Mouse (Mus musculus) lung, embryonic 16.5 days (tissue): ENCODE results near the gene Hydin. TPM values are rescaled to one million over a fixed set of nuclear protein-coding genes. Genes with fewer than 3 reads are reported as not detected.

Source experiments
- ATAC-seq: fragments of 200-750 bp; cut with Nextera tagmentation; 2 replicates; pipeline ENCODE4 v1.8.0; 2017; ENCODE audit warnings: low read depth, mild to moderate bottlenecking, moderate library complexity
- H3K27ac ChIP-seq: fragments of 300-500 bp; sonication (generic); 2 replicates; pipeline ENCODE4 v1.5.1; 2014; ENCODE audit warnings: mild to moderate bottlenecking, control low read depth, low read length
- H3K27me3 ChIP-seq: fragments of 300-500 bp; sonication (generic); 2 replicates; pipeline ENCODE4 v1.6.1; 2014; ENCODE audit warnings: low read depth, low read length, mixed read lengths; ENCODE audit not compliant: control insufficient read depth, insufficient read depth
- H3K36me3 ChIP-seq: fragments of 300-500 bp; sonication (generic); 2 replicates; pipeline ENCODE4 v1.6.1; 2014; ENCODE audit warnings: low read length; ENCODE audit not compliant: control insufficient read depth, insufficient read depth
- H3K4me1 ChIP-seq: fragments of 300-500 bp; sonication (generic); replicated peaks from 2 replicates; pipeline ENCODE4 v1.6.1; 2014; ENCODE audit warnings: low read length, mixed read lengths; ENCODE audit not compliant: control insufficient read depth, insufficient read depth
- H3K4me2 ChIP-seq: fragments of 300-500 bp; sonication (generic); 2 replicates; pipeline ENCODE4 v1.6.1; 2014; ENCODE audit warnings: low read depth, low read length, control low read depth
- H3K4me3 ChIP-seq: fragments of 300-500 bp; sonication (generic); 2 replicates; pipeline ENCODE4 v1.5.1; 2014; ENCODE audit warnings: mild to moderate bottlenecking, low read length, control low read depth
- H3K9ac ChIP-seq: fragments of 300-500 bp; sonication (generic); 2 replicates; pipeline ENCODE4 v1.6.1; 2014; ENCODE audit warnings: low read length, control low read depth
- H3K9me3 ChIP-seq: fragments of 300-500 bp; sonication (generic); 2 replicates; pipeline ENCODE4 v1.6.1; 2016; ENCODE audit warnings: low read length; ENCODE audit not compliant: control insufficient read depth
- WGBS: fragments of 180-500 bp; shearing (Covaris S2); extraction: QIAGEN DNeasy Blood & Tissue Kit; methylation state at CpG from one replicate; pipeline ENCODE4 v1.1.7; 2014; 5-methylcytosine and 5-hydroxymethylcytosine counted together
- polyA plus RNA-seq: library from polyadenylated mRNA; unstranded; fragments of >200 nt; fragmentation: Nextera tagmentation; extraction: Ambion mirVana; gene quantifications from 2 replicates; pipeline ENCODE4 v1.2.1, GENCODE M21; 2015

The Hydin gene
- polyA plus RNA-seq, 1 experiment from 2014 or later: 0.79 TPM

- WGBS: 39% methylated on average over 3 of the region's 3 CpGs
- H3K4me3 ChIP-seq: no peak overlapping the region
- H3K36me3 ChIP-seq: no peaks in the 10 kb centered on the region
- H3K4me2 ChIP-seq: no peak overlapping the region
- H3K9me3 ChIP-seq: no peaks in the 10 kb centered on the region
- ATAC-seq: no peak
- no peak overlapping the region for H3K27ac ChIP-seq
- H3K27me3 ChIP-seq: no peaks in the 10 kb centered on the region
- no peaks in the 10 kb centered on the region for H3K4me1 ChIP-seq
- no peak overlapping the region for H3K9ac ChIP-seq
These were observed 215.5 kb downstream of the Hydin start for GRCm38 (mm10) chr8:110482275-110482674.

- whole genome bisulfite sequencing: 80% methylated on average over 13 of the region's 13 CpGs
- no peak overlapping the region for H3K4me3 ChIP-seq
- H3K4me2 ChIP-seq: no peak overlapping the region
- H3K36me3 ChIP-seq: no peaks in the 10 kb centered on the region
- no peak overlapping the region for H3K9ac ChIP-seq
- H3K27ac ChIP-seq: no peak overlapping the region
- peaks cover 3% of the 10 kb centered on the region; the same call in 1 of the 2 replicates for H3K9me3 ChIP-seq
- H3K27me3 ChIP-seq: no peaks in the 10 kb centered on the region
- ATAC-seq: peak; percentile 61; the same call in 1 of the 2 replicates
- no peaks in the 10 kb centered on the region for H3K4me1 ChIP-seq
These were observed 218.5 kb downstream of the Hydin start for GRCm38 (mm10) chr8:110485234-110485633.

- Histone ChIP-seq H3K9ac (no peak overlapping the region), H3K4me2 (no peak overlapping the region), H3K36me3 (no peaks in the 10 kb centered on the region), H3K27me3 (no peaks in the 10 kb centered on the region), H3K27ac (no peak overlapping the region), H3K9me3 (peaks cover 3% of the 10 kb centered on the region; the same call in 1 of the 2 replicates), H3K4me1 (no peaks in the 10 kb centered on the region), H3K4me3 (no peak overlapping the region)
- ATAC-seq: peak; percentile 45; the same call in 1 of the 2 replicates
- 54% methylated on average over 13 of the region's 13 CpGs for WGBS
These were observed 219.2 kb downstream of the Hydin start for GRCm38 (mm10) chr8:110486020-110486419.

- no peak overlapping the region for H3K27ac ChIP-seq
- no peaks in the 10 kb centered on the region for H3K27me3 ChIP-seq
- no peak overlapping the region for H3K4me3 ChIP-seq
- no peak for ATAC-seq
- peaks cover 3% of the 10 kb centered on the region; the same call in 1 of the 2 replicates for H3K9me3 ChIP-seq
- H3K4me1 ChIP-seq: no peaks in the 10 kb centered on the region
- WGBS: 94% methylated on average over 6 of the region's 6 CpGs
- H3K36me3 ChIP-seq: no peaks in the 10 kb centered on the region
- H3K9ac ChIP-seq: no peak overlapping the region
- no peak overlapping the region for H3K4me2 ChIP-seq
These were observed 220.9 kb downstream of the Hydin start for GRCm38 (mm10) chr8:110487644-110488043.

- H3K4me1 ChIP-seq: no peaks in the 10 kb centered on the region
These were observed 222.6 kb downstream of the Hydin start for GRCm38 (mm10) chr8:110489344-110489743.

GRCm38 (mm10) chr8:110491118-110491517, 224.3 kb downstream of the Hydin start:
- H3K9me3 ChIP-seq: peaks cover 3% of the 10 kb centered on the region; the same call in 1 of the 2 replicates
- H3K4me2 ChIP-seq: no peak overlapping the region
- no peak for ATAC-seq
- H3K4me1 ChIP-seq: no peaks in the 10 kb centered on the region
- no peak overlapping the region for H3K27ac ChIP-seq
- WGBS: 87% methylated on average over 5 of the region's 5 CpGs
- no peaks in the 10 kb centered on the region for H3K27me3 ChIP-seq
- no peaks in the 10 kb centered on the region for H3K36me3 ChIP-seq
- no peak overlapping the region for H3K9ac ChIP-seq
- no peak overlapping the region for H3K4me3 ChIP-seq

More at GRCm38 (mm10) chr8:110489344-110489743, 222.6 kb downstream of the Hydin start:
- H3K36me3 ChIP-seq: no peaks in the 10 kb centered on the region
- ATAC-seq: no peak
- no peak overlapping the region for H3K9ac ChIP-seq
- no peak overlapping the region for H3K4me3 ChIP-seq
- H3K27ac ChIP-seq: no peak overlapping the region
- H3K27me3 ChIP-seq: no peaks in the 10 kb centered on the region
- WGBS: 71% methylated on average over 4 of the region's 4 CpGs
- H3K9me3 ChIP-seq: peaks cover 3% of the 10 kb centered on the region; the same call in 1 of the 2 replicates
- H3K4me2 ChIP-seq: no peak overlapping the region

- Histone ChIP-seq H3K27ac (no peak overlapping the region), H3K4me1 (no peaks in the 10 kb centered on the region), H3K9me3 (no peaks in the 10 kb centered on the region), H3K9ac (no peak overlapping the region), H3K27me3 (no peaks in the 10 kb centered on the region), H3K4me2 (no peak overlapping the region), H3K36me3 (no peaks in the 10 kb centered on the region), H3K4me3 (no peak overlapping the region)
- ATAC-seq: no peak
- 64% methylated on average over 9 of the region's 9 CpGs for WGBS
These were observed 229.5 kb downstream of the Hydin start for GRCm38 (mm10) chr8:110496286-110496685.

- peak; percentile 86 for ATAC-seq
- Histone ChIP-seq H3K27ac (no peak overlapping the region), H3K9me3 (no peaks in the 10 kb centered on the region), H3K36me3 (no peaks in the 10 kb centered on the region), H3K4me2 (no peak overlapping the region), H3K27me3 (no peaks in the 10 kb centered on the region), H3K4me1 (no peaks in the 10 kb centered on the region), H3K4me3 (no peak overlapping the region), H3K9ac (no peak overlapping the region)
- 22% methylated on average over 10 of the region's 10 CpGs for WGBS
These were observed 233.5 kb downstream of the Hydin start for GRCm38 (mm10) chr8:110500253-110500652.

GRCm38 (mm10) chr8:110500661-110501060, 233.9 kb downstream of the Hydin start:
- H3K27ac ChIP-seq: no peak overlapping the region
- no peak overlapping the region for H3K9ac ChIP-seq
- 67% methylated on average over 6 of the region's 6 CpGs for WGBS
- H3K36me3 ChIP-seq: no peaks in the 10 kb centered on the region
- H3K27me3 ChIP-seq: no peaks in the 10 kb centered on the region
- H3K9me3 ChIP-seq: no peaks in the 10 kb centered on the region
- no peak for ATAC-seq
- no peaks in the 10 kb centered on the region for H3K4me1 ChIP-seq
- no peak overlapping the region for H3K4me3 ChIP-seq
- no peak overlapping the region for H3K4me2 ChIP-seq

GRCm38 (mm10) chr8:110501330-110501729, 234.6 kb downstream of the Hydin start:
- Histone ChIP-seq H3K4me3 (no peak overlapping the region), H3K27ac (no peak overlapping the region), H3K9me3 (no peaks in the 10 kb centered on the region), H3K9ac (no peak overlapping the region), H3K36me3 (no peaks in the 10 kb centered on the region), H3K4me2 (no peak overlapping the region), H3K27me3 (no peaks in the 10 kb centered on the region), H3K4me1 (no peaks in the 10 kb centered on the region)
- WGBS: 78% methylated on average over 4 of the region's 4 CpGs
- no peak for ATAC-seq
